Mouse (Mus musculus): ENCODE measurements around the gene Gpcpd1. TPM values are rescaled to one million over a fixed set of nuclear protein-coding genes. Genes with fewer than 3 reads are reported as not detected.

Gene Gpcpd1
- polyA plus RNA-seq, 1 experiment from 2014 or later, result 49.4 TPM

DNA sequence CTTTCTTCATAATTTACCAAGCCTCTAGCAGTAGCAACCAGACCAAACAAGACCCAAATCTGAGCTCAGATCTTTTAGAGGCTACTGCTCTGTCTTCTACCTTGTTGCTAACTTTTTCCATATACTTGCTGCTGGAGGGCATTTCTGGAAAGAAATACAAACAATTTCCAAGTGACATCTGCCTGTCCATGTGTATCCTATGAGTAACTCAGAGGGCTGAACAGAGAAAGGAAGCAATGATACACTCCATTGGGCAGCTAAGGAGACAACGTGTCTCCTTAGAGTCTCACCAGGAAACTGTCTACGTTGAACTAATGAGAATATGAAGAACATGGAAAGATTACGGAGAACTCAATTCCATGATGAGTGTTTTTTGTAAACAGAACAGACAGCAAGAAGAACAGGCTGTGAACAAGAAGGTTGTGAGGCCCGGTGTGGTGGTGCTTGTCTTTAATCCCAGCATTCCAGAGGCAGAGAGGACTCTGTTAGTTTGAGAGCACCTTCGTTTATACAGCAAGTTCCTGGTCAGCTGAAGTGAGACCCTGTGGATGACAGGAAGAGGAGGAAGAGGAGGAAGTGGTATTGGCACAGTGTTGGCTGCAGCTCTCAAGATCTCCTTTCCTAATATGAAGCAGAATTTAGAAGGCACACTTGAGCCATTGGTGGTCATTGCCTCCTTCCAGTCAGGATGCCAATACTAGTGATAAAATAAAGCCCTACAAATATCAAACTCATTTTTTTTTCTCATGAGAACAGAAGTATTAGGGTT, 18.4 kb upstream of the Gpcpd1 start:
- Histone ChIP-seq H3K36me3 (ENCODE audit: control insufficient read depth, insufficient read depth, low read length) (no peaks in the 10 kb centered on the region), H3K4me2 (ENCODE audit: low read depth, low read length, severe bottlenecking) (no peak overlapping the region), H3K4me3 (ENCODE audit: low read depth, low read length) (no peak overlapping the region), H3K9me3 (ENCODE audit: control insufficient read depth, low read length) (no peaks in the 10 kb centered on the region), H3K4me1 (replicated peaks; ENCODE audit: control insufficient read depth, insufficient read depth, low read length) (no peaks in the 10 kb centered on the region), H3K27me3 (ENCODE audit: control insufficient read depth, insufficient read depth, low read length) (no peaks in the 10 kb centered on the region), H3K27ac (ENCODE audit: low read depth, low read length) (no peak overlapping the region), H3K9ac (ENCODE audit: low read length) (no peak overlapping the region)
- 85% methylated on average over 5 of the region's 5 CpGs for WGBS
- no peak for DNase-seq (ENCODE audit: low spot score)
- ATAC-seq (replicated peaks; ENCODE audit: low FRiP score), result no peak

DNA sequence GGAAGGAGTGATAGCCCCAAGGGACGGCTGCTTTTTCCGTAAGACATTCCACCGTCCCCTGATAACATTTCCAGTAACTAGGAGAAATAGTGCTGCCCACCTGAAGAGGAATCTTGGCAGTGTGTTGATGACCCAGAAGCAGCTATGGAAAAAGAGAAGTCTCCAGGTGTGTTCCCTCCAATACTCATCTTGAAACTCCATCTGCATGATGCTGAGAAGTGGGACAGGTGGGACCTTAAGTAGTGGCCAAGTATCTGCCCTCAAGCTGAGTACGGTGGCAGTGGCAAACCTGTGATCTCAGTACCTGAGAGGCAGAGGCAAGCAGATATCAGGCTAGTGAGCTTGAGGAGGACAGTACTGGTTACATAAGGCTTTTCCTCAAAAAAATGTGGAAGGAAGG, 17.4 kb upstream of the Gpcpd1 start:
- H3K27ac ChIP-seq (ENCODE audit: low read depth, low read length), result no peak overlapping the region
- DNase-seq (ENCODE audit: low spot score), result no peak
- no peaks in the 10 kb centered on the region for H3K9me3 ChIP-seq (ENCODE audit: control insufficient read depth, low read length)
- no peaks in the 10 kb centered on the region for H3K36me3 ChIP-seq (ENCODE audit: control insufficient read depth, insufficient read depth, low read length)
- WGBS, result 87% methylated on average over 4 of the region's 4 CpGs
- H3K4me2 ChIP-seq (ENCODE audit: low read depth, low read length, severe bottlenecking), result no peak overlapping the region
- H3K4me3 ChIP-seq (ENCODE audit: low read depth, low read length), result no peak overlapping the region
- H3K27me3 ChIP-seq (ENCODE audit: control insufficient read depth, insufficient read depth, low read length), result no peaks in the 10 kb centered on the region
- no peak for ATAC-seq (replicated peaks; ENCODE audit: low FRiP score)
- H3K9ac ChIP-seq (ENCODE audit: low read length), result no peak overlapping the region
- H3K4me1 ChIP-seq (replicated peaks; ENCODE audit: control insufficient read depth, insufficient read depth, low read length), result no peaks in the 10 kb centered on the region

DNA sequence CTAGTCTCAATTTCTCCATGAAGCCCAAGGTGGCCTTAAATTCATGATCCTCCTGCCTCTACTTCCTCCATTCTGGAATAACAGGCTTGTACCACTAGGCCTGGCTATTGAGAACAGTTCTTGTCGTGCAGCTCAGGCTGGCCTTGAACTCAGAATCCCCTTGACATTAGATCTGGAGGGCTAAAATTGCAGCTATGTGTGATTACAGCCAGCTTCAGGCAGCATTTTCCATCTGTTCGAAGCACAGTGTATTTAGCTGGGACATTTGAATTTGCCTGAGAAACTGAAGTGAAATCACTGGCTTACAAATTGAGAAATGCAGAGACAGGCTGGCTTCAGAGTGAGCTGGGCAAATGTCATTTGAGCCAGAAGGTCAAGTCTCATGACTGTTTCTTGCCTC, 16.2 kb upstream of the Gpcpd1 start:
- no peak for DNase-seq (ENCODE audit: low spot score)
- Histone ChIP-seq H3K9ac (ENCODE audit: low read length) (no peak overlapping the region), H3K4me2 (ENCODE audit: low read depth, low read length, severe bottlenecking) (no peak overlapping the region), H3K9me3 (ENCODE audit: control insufficient read depth, low read length) (no peaks in the 10 kb centered on the region), H3K4me3 (ENCODE audit: low read depth, low read length) (no peak overlapping the region), H3K27ac (ENCODE audit: low read depth, low read length) (no peak overlapping the region), H3K27me3 (ENCODE audit: control insufficient read depth, insufficient read depth, low read length) (no peaks in the 10 kb centered on the region), H3K4me1 (replicated peaks; ENCODE audit: control insufficient read depth, insufficient read depth, low read length) (no peaks in the 10 kb centered on the region), H3K36me3 (ENCODE audit: control insufficient read depth, insufficient read depth, low read length) (no peaks in the 10 kb centered on the region)
- WGBS, result 85% methylated on average over 2 of the region's 2 CpGs
- ATAC-seq (replicated peaks; ENCODE audit: low FRiP score), result no peak

DNA sequence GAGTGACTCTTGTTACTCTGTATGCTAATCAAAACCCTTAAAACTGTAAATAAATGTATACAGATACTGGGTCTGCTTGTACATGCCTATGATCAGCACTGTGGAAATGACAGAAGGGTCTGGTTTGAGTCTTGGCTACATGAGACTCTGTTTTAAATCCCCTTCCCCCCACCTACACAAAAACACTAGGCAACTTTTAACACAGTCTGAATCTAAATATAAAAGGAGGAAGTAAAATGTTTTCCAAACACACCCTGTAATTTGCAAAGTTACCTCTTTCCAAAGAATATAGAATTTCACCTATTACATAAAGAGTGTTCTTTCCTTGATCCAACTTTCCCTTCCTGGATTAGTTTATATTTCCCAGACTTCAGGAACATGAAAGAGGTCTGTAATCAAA, 14.2 kb upstream of the Gpcpd1 start:
- H3K4me2 ChIP-seq (ENCODE audit: low read depth, low read length, severe bottlenecking), result no peak overlapping the region
- H3K36me3 ChIP-seq (ENCODE audit: control insufficient read depth, insufficient read depth, low read length), result no peaks in the 10 kb centered on the region
- H3K27me3 ChIP-seq (ENCODE audit: control insufficient read depth, insufficient read depth, low read length), result no peaks in the 10 kb centered on the region
- no peaks in the 10 kb centered on the region for H3K9me3 ChIP-seq (ENCODE audit: control insufficient read depth, low read length)
- ATAC-seq (replicated peaks; ENCODE audit: low FRiP score), result no peak
- H3K9ac ChIP-seq (ENCODE audit: low read length), result no peak overlapping the region
- H3K4me3 ChIP-seq (ENCODE audit: low read depth, low read length), result no peak overlapping the region
- no peak overlapping the region for H3K27ac ChIP-seq (ENCODE audit: low read depth, low read length)
- H3K4me1 ChIP-seq (replicated peaks; ENCODE audit: control insufficient read depth, insufficient read depth, low read length), result no peaks in the 10 kb centered on the region
- no peak for DNase-seq (ENCODE audit: low spot score)

DNA sequence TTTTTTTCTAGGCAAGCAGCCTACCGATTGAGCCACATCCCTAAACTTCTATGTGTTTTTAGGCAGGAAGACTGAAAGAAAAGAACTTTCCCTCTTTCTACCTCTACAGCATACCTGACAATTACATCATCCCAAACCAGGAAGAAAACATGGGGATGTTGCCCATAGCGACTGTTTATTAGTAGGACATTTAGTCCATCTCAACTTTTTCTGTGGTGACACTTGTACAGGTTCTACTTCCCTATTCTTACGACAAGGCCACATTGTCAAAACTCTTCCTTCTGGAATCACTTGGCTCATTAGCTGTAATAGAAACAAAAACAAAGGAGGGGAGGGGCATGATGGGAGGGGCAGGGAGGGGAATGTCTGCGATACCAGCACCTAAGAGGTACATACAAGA, 12.6 kb upstream of the Gpcpd1 start:
- ATAC-seq (replicated peaks; ENCODE audit: low FRiP score), result no peak
- Histone ChIP-seq H3K4me3 (ENCODE audit: low read depth, low read length) (no peak overlapping the region), H3K27me3 (ENCODE audit: control insufficient read depth, insufficient read depth, low read length) (no peaks in the 10 kb centered on the region), H3K9ac (ENCODE audit: low read length) (no peak overlapping the region), H3K9me3 (ENCODE audit: control insufficient read depth, low read length) (no peaks in the 10 kb centered on the region), H3K4me1 (replicated peaks; ENCODE audit: control insufficient read depth, insufficient read depth, low read length) (no peaks in the 10 kb centered on the region), H3K36me3 (ENCODE audit: control insufficient read depth, insufficient read depth, low read length) (no peaks in the 10 kb centered on the region), H3K27ac (ENCODE audit: low read depth, low read length) (no peak overlapping the region), H3K4me2 (ENCODE audit: low read depth, low read length, severe bottlenecking) (no peak overlapping the region)
- WGBS, result 84% methylated on average over 4 of the region's 4 CpGs
- no peak for DNase-seq (ENCODE audit: low spot score)

DNA sequence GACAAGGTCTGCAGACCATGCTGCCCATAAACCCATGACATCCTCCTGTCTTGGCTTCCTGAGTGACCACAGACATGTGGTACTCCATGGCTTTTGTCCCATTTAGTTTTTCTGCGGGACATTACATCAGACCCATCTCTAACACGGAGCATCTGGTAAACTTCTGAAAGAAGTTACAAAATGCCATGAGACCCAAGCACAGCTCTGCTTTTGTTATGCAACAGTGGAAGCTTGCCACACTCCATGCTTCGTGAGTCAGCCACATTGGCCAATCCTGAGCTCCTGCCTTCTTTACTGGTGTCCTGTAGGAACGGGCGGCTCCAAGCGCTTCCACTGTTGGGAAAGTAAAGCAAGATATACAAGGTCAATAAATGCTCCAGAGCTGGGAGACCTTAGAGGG, 11.6 kb upstream of the Gpcpd1 start:
- no peak overlapping the region for H3K4me2 ChIP-seq (ENCODE audit: low read depth, low read length, severe bottlenecking)
- no peaks in the 10 kb centered on the region for H3K36me3 ChIP-seq (ENCODE audit: control insufficient read depth, insufficient read depth, low read length)
- no peak overlapping the region for H3K9ac ChIP-seq (ENCODE audit: low read length)
- ATAC-seq (replicated peaks; ENCODE audit: low FRiP score) (no peak), DNase-seq (ENCODE audit: low spot score) (no peak)
- H3K27ac ChIP-seq (ENCODE audit: low read depth, low read length), result no peak overlapping the region
- no peak overlapping the region for H3K4me3 ChIP-seq (ENCODE audit: low read depth, low read length)
- no peaks in the 10 kb centered on the region for H3K27me3 ChIP-seq (ENCODE audit: control insufficient read depth, insufficient read depth, low read length)
- no peaks in the 10 kb centered on the region for H3K9me3 ChIP-seq (ENCODE audit: control insufficient read depth, low read length)
- WGBS, result 86% methylated on average over 6 of the region's 6 CpGs
- H3K4me1 ChIP-seq (replicated peaks; ENCODE audit: control insufficient read depth, insufficient read depth, low read length), result no peaks in the 10 kb centered on the region

DNA sequence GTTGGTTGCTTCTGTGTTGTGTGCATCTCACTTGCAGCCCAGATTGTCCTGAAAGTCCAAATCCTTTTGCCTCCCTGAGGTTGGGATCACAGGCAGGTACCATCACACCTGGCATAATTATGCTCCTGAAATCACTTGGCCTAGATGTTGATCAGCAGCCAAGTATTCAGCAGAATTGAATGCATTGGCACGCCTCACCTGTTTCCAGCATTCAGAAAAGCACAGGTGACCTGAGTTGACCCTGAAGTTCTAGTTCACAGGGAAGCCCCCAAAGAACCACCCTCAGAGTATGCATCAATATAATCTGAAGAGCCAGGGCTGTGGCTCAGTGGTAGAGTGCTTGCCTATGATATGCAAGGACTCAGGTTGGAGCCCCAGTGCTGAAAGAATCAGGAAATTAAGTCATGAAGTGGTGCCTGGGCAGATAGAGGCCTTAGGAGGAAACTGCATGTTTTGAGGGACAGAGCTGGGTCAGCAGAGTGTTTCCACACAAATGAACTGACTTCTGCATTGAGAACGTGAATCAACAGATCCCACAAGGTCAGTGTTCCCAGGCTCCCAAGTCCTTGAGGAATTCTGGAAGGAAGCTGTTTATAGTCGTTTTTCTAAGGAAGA, 10.4 kb upstream of the Gpcpd1 start:
- Histone ChIP-seq H3K36me3 (ENCODE audit: control insufficient read depth, insufficient read depth, low read length) (no peaks in the 10 kb centered on the region), H3K9me3 (ENCODE audit: control insufficient read depth, low read length) (no peaks in the 10 kb centered on the region), H3K9ac (ENCODE audit: low read length) (no peak overlapping the region), H3K4me2 (ENCODE audit: low read depth, low read length, severe bottlenecking) (no peak overlapping the region), H3K27ac (ENCODE audit: low read depth, low read length) (no peak overlapping the region), H3K4me1 (replicated peaks; ENCODE audit: control insufficient read depth, insufficient read depth, low read length) (no peaks in the 10 kb centered on the region), H3K4me3 (ENCODE audit: low read depth, low read length) (no peak overlapping the region), H3K27me3 (ENCODE audit: control insufficient read depth, insufficient read depth, low read length) (no peaks in the 10 kb centered on the region)
- no peak for ATAC-seq (replicated peaks; ENCODE audit: low FRiP score)
- no peak for DNase-seq (ENCODE audit: low spot score)
- WGBS, result 81% methylated on average over 3 of the region's 3 CpGs

DNA sequence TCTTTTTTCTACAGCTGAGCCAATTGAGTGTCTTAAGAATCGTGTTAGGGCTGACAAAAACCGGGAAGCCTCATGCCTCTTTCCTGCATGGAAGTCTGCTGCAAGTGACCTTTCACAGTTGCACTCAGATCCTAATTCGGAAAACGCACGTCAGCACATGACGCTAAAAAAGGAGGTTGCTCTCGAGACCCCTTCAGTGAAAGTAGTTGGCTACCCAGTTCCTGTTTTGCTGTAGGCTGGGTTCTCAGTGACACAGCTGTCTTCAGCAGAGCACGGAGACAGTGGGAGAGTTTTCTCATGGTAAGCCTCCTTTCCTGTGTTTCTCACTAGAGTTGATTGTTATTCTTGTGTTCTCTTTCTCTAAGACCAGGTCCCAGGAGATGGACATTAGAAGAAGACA, 9.7 kb upstream of the Gpcpd1 start:
- ATAC-seq (replicated peaks; ENCODE audit: low FRiP score), result no peak
- H3K4me2 ChIP-seq (ENCODE audit: low read depth, low read length, severe bottlenecking), result no peak overlapping the region

More for the DNA sequence above, 9.7 kb upstream of the Gpcpd1 start:
- H3K27me3 ChIP-seq (ENCODE audit: control insufficient read depth, insufficient read depth, low read length), result no peaks in the 10 kb centered on the region
- no peak overlapping the region for H3K4me3 ChIP-seq (ENCODE audit: low read depth, low read length)
- H3K27ac ChIP-seq (ENCODE audit: low read depth, low read length), result no peak overlapping the region
- H3K36me3 ChIP-seq (ENCODE audit: control insufficient read depth, insufficient read depth, low read length), result no peaks in the 10 kb centered on the region
- no peak for DNase-seq (ENCODE audit: low spot score)
- no peak overlapping the region for H3K9ac ChIP-seq (ENCODE audit: low read length)
- H3K4me1 ChIP-seq (replicated peaks; ENCODE audit: control insufficient read depth, insufficient read depth, low read length), result no peaks in the 10 kb centered on the region
- 79% methylated on average over 8 of the region's 8 CpGs for WGBS
- H3K9me3 ChIP-seq (ENCODE audit: control insufficient read depth, low read length), result no peaks in the 10 kb centered on the region

All from forebrain, embryonic 11.5 days (tissue).